Mouse (Mus musculus) small intestine, adult 2 months (tissue): ENCODE results near the gene Zfp804b.
"Not testable (repeated sequence)": the region's sequence is repeated elsewhere in the genome, so short reads cannot be mapped to it uniquely, and the experiment has no call there.

Experiments used
- CTCF ChIP-seq: fragments of 200-500 bp; IDR thresholded peaks from 2 replicates; pipeline ENCODE4 v1.5.1; 2012; ENCODE audit warnings: low read depth, mild to moderate bottlenecking, control low read depth, inconsistent platforms, low read length, moderate library complexity, mixed read lengths; ENCODE audit not compliant: insufficient replicate concordance, insufficient read length; ENCODE audit errors: extremely low read depth
- POLR2A ChIP-seq: fragments of 200-500 bp; IDR thresholded peaks from 2 replicates; pipeline ENCODE4 v1.6.1; 2012; ENCODE audit warnings: low read depth, mild to moderate bottlenecking, control low read depth, inconsistent platforms, low read length, moderate library complexity

GRCm38 (mm10) chr5:7364616-7365015 is 20.1 kb upstream of the Zfp804b start:
- TF ChIP-seq CTCF, POLR2A: not testable (repeated sequence)
